Mouse (Mus musculus): ENCODE data around the gene Cacng8.
A peak's percentile ranks its signal among the peaks of the same experiment; 100 is the strongest.

The Cacng8 gene

DNA sequence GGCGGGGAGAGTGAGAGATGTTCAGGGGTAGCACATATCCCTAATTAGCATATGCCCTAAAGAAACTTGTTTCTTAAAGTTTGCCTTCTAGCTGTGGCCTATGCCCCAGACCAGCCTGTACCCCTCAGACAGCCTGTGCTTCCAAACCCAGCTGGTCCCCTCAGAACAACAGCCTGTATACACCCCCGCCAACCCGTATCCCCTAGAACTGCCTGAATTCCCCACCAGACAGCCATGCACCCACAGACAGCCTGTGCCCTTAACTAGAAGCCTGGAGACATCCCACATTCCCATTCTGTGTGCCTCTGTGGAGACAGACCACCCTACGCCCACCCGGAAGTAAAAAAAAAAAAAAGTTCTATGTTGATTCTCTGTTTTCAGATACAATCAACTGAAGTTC, 34.7 kb downstream of the Cacng8 start:
- no peak for DNase-seq (ENCODE audit: low read depth, low spot score)

DNA sequence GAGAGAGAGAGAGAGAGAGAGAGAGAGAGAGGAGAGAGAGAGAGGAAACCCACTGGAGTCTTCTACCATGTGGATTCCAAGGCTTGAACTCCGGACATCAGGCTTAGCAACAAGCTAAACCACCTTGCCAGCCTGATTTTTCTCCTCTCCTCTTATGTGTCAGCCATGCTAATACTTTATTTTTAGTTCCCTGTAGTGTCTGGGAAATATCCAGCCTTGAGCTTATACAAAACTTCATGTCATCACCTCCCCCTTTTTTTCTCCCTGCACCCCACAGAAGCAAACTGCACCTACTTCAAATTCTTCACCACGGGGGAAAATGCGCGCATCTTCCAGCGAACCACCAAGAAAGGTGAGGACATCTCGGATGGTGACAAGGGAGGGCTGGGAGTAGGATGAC, 39.7 kb downstream of the Cacng8 start:
- no peak for DNase-seq (ENCODE audit: low read depth, low spot score)

DNA sequence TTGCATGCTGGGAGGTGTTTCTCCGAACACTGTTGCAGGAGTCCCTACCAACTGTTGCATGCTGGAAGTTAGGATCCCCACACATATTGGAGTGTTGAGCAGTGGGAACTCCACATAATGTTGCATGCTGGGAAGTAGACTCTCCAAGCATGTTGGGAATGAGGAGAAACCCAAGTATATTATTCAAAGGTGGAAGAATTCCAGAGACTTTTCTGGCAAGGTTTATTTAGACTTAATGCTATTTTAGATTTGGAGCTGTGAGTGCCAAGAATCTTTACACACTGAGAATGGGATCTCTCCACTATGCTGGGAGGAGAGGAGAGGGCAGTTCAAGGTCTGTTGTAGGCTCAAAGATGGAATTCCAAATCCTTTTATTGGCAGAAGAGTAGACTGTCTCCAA, 41.6 kb downstream of the Cacng8 start:
- no peak for DNase-seq (ENCODE audit: low read depth, low spot score)

DNA sequence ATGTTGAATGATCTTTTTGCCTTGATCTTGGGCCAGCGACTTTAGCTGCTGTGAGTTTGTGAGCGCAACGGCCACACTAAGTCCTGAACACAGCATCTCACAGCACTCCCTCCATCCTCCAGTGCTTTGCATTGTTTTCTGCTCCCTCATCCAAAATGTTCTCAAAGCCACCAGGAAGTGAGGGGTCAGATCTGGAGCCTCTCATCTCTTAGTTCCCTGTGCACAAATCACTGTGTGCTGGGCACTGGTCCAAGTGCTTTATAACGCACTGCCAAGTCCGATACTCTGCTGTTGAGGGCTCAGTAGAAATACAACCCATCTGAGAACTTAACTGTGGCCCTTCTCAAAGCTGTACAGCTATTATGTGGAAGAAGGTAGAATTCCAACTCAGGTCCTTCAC, 47.5 kb downstream of the Cacng8 start:
- no peak for DNase-seq (ENCODE audit: low read depth, low spot score)

DNA sequence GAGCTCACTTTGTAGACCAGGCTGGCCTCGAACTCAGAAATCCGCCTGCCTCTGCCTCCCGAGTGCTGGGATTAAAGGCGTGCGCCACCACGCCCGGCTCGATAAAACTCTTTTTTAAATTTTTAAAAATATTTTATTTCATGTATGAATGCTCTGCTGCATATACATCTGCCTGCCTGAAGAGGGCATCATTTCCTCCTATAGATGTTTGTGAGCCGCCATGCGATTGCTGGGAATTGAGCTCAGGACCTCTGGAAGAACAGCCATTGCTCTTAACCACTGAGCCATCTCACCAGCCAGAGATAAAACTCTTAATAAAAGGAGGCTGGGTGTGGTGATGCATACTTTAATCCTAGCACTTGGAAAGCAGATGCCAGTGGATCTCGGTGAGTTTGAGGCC, 49.5 kb downstream of the Cacng8 start:
- no peak for DNase-seq (ENCODE audit: low read depth, low spot score)

DNA sequence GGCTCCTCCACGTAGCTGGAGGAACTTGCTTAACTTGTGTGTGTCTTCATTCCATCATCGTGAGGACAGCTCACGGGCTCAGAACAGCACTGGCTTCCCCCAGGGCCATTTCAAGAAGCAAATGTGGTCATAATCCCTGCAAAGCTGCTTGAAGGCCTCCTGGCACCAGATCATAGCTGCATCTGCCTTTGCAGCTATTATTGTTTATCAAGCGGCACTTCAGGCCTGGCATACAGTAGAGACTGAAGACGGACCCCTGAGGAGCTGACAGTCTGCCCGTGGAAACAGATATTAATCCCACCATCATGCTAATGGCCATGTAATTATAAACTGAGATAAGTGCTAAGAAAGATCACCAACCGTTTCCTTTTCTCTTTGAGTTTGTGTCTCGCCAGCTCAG, 50.0 kb downstream of the Cacng8 start:
- no peak for DNase-seq (ENCODE audit: low read depth, low spot score)

DNA sequence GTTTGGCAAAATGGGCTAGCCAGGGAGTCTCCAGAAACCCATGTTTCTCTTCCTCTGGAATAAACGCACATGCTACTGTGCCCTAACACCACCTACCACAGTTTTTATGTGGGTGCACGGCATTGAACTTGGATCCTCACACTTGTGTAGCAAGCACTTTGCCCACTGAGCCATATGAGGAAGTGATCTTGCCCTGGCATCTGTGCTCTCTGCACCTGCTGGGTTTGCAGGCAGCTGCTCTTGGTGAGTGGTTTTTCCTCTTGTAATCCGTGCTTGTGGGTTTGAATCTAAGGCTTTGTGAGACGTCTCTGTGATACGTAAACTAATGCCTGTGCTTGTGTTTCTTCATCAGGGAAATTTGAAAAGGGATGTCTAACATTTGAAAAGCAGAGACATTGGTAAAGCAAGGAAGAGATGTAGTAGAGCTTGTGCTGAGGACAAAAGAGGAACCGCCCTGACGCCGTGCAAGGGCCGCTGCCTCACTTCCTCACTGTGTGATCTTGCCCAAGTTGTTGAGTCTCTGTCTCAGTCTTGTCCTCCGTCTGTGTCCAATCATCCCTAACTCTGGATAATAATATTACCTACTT, 52.1 kb downstream of the Cacng8 start:
- DNase-seq (ENCODE audit: low read depth, low spot score): no peak

DNA sequence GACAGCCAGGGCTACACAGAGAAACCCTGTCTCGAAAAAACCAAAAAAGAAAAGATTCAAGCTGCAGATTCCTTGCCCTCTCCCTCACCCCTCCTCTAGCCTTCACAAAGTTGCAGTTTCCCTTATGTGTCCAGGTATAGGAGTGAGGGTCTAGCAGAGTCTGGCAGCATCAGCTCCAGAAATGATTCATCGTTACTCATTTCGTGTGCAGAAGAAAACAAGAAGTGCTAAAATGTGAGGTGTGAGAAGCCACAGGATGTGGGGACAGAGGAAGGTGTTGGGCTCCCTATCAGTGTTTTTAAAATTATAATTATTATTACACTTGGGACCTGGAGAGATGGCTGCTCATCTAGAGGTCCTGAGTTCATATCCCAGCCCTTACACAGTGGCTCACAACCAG, 54.2 kb downstream of the Cacng8 start:
- no peak for DNase-seq (ENCODE audit: low read depth, low spot score)

DNA sequence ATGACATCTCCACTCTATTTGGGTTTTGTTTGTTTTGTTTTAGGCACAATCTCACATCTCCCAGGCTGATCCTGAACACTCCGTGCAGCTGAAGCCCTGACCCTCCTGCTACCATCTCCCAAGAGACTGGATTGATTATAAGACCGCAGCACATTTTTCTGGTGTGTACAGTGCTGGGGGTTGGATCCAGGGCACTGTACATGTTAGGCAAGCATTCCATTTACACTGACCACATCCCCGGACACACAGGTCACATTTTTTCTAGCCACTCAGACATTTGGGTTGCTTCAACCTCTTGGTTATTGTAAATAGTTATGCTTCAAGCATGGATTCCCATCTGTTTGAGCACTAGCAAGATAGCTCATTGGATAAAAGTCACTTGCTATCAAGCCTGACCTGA, 56.1 kb downstream of the Cacng8 start:
- DNase-seq (ENCODE audit: low read depth, low spot score): no peak

DNA sequence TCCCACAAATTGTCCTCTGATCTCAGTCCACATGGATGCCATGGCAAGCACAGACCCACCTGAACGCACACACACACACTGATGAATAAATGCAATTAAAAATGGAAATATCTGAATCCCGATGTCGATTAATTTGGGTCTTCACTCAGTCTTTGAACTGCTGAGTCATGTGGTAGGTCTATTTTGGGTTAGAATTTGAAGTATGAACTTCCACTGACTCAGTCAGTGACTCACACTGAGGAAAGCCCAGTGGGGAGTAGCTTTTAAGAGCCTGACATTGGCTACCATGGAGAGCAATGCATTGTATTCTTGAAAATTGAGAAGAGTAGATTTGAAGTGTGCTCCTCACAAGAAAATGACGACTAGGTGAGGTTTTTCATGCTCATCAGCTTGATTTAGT, 56.5 kb downstream of the Cacng8 start:
- DNase-seq (ENCODE audit: low read depth, low spot score): no peak

DNA sequence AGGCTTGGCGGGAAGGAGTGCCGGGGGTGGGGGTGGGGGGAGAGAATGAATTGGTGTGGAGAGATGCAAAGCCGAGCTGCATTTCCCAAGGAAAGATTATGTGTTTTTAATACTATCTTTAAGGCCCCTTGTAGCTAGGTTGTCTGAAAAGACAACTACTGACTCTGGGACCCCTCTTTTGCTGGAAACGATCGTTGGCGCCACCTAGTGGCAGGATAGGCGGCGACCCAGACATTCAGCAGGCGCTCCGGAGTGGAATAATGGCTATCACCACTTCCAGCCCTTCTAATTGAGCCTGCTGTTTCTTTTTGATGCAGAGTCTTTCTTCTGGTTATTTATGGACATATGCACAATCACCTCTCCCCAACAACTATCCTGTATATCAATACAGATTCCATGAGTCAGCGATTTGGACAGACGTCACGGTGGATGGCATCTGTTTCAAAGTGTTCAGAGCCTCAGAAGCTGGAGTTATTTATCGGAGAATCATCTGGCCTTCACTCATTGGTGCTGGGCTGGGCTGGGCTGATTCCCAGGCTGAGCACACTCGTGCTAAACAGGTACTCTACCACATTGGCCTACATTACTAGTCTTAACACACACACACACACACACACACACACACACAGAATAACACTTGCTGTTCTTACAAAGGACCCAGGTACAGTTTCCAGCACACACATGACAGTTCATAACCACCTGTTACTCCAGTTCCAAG, 58.4 kb downstream of the Cacng8 start:
- DNase-seq (ENCODE audit: low read depth, low spot score): peak; percentile 80

DNA sequence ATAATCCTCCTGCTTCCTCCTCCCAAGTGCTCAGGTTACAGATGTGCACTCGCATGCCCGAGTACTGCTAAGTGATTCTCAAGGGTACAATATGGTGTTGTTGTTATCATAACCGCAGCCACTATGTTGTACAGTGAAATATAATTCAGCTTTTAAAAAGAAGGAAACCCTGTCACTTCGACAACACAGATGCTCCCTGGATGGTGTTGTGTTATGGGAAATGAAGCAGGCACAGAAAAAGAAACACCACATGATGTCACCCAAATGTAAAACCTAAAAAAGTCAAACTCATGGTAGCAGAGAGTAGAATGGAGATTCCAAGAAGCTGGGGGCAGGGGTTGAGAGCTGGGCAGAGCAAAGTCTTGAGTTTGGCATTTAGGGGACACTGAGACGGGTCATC, 60.2 kb downstream of the Cacng8 start:
- DNase-seq (ENCODE audit: low read depth, low spot score): no peak

DNA sequence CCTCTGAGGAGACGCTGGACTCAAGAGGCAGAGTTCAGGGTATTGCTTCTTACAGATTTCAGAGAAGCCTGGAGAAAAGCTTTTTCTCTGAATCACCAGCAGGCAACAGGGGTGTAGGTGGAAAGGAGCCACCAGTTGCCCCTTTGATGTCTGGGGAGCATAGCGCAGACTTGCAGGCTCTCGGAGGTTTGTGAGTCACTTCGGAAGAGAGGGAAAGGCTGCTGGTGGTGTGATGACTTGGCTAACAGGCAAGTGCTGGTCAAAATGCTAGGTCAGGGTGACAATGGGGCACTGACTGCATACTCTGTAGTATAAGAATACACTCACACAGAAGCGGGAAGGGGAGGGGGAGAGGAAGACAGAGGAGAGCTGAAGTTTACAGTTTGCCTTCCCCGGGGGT, 60.7 kb downstream of the Cacng8 start:
- no peak for DNase-seq (ENCODE audit: low read depth, low spot score)

DNA sequence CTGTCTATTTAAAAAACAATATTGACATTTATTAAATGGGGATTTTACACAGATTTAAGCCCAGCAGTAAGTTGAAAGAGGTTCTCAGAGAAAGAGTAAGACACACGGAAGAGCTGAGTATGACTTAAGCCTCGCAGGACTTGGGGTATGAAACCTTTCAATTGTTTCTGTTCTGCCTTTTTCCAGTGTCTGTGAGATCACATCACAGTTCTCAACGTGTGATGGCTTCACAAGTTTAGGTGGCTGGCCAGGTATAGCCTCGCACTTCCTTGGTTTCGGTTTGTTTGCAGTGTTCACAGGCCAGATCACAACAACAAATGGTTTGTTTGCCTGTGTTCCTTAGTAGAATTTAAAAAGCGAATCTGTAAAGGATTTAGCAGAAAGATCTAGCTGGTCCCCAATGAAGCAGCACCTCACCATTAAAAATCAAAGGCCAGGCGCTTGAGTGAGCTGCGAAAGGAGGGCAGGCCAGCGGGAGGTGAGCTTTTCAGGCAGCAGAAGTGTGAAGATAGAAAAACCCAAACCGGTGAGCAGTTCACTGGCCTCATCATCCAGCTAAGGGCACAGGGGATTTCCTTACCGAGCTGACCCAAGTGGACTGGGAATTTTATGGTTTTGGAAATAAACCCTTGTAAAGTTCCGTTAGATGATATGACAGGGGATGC, 62.5 kb downstream of the Cacng8 start:
- no peak for DNase-seq (ENCODE audit: low read depth, low spot score)

DNA sequence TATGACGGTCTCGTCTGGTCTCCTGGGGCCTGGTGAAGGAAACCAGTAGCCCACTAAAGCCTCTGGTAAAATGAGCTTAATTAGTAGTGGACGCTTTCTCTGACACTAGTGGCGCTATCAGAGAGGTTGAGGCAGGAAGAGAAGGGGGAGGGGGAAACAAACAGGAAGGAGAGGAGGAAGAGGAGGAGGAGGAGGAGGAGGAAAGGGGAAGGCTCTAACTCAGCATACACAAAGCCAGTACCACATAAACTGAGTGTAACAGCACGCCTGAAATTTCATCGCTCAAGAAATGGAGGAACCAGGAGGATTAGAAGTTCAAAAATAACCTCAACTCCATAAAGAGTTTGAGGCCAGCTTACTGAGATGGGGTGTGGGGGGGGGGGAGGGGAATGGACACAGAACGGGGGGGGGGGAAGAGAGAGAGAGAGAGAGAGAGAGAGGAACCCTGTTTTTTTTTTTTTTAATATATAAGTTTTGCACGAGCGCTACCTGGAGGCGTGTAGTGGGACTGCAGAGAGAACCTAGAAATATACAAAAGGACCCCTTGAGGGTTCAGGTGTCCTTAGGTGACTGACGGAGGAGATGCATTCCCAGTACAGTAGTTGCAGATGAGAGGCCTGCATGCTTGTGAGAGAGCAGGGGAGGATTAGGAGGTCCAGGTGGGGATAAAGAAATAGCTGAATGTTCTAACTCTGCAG, 63.2 kb downstream of the Cacng8 start:
- no peak for DNase-seq (ENCODE audit: low read depth, low spot score)

DNA sequence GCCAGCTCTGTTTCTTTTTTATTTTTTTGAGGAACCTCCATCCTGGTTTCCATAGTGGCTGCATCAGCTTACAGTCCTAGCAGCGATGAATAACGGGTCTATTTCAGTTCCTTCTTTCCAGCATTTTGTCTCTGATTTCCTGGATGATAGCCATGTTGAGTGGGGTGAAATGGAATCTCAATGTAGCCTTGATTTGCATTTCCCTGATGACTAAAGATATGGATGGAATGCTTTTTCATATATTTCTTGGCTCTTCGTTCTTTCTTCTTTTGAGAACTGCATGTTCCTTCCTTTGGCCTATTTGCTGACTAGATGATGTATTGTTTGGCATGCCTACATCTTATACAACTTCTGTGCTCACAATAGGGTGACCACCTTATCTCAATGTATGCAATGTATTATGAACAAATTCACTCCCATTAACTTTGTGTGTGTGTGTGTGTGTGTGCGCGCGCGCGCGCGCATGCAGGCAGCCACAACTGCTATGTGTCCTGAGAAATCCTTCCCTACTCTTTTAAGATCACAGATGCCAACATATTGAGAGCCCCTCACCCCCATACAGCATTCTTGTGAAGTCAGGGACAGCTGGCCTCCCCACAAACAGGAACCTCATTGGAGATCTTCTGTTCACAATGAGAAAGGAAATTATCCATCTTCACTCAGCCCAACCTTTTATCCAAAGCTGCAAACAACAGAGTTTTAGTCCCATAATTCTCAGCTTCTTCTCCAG, 66.8 kb downstream of the Cacng8 start:
- DNase-seq (ENCODE audit: low read depth, low spot score): no peak

DNA sequence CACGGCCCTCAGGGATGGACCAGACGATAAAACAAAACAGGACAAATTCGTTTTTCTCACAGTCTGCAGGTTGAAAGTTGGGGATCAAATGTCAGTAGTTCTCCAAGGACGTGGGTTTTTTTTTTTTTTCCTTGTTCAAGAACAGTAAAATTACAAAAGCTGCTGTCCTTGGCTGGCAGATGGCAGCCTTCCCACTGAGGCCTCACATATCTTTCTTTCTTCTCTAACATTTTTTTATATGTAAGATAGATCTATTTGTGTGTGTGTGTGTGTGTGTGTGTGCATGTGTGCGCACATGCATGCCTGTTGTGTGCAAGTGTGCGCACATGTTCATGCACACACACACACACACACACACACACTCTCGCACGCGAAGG, 67.3 kb downstream of the Cacng8 start:
- no peak for DNase-seq (ENCODE audit: low read depth, low spot score)

DNA sequence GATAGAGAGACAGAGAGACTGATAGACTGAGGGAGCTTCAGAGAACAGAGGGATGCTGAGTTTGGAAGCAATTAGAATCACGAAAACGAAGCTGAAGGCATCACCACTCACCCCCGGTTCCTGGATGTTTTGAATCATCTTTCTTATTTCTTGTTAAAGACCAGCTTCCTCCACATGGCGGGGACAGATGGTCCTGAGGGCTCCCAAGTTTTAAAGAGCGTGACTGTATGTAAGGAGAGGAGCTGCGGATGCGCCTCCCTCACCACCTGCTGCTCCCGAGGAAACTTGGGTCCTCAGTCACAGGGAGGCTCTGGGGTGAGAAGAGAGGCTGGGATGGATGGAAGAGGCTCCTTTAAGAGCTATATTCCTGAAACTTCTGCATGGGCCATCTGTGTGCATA, 69.8 kb downstream of the Cacng8 start:
- no peak for DNase-seq (ENCODE audit: low read depth, low spot score)

DNA sequence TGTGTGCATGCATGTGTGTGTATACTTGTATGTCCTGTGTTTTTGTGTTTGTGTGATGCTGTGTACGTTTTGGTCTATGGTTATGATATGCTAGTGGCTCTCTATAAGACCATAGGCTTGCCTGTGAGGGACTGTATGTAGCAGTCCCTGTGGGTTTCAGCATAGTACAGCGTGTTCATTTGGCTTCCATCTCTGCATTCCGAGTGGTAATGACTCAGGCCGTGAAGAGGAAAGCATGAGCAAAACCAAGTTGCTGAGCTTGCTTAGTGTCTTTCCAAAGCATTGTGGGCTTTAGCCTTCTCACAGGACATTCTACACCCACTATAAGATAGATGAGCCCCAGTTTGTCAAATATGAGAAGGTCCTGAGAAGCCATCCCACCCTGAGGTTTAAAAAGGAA, 72.8 kb downstream of the Cacng8 start:
- no peak for DNase-seq (ENCODE audit: low read depth, low spot score)

Data from mesoderm, embryonic 11.5 days (tissue).